Mouse (Mus musculus) megakaryocyte, embryonic 14.5 days (primary cell): Measurements from ENCODE around the gene Naa16. TPM values are rescaled to one million over a fixed set of nuclear protein-coding genes. Genes with fewer than 3 reads are reported as not detected.

Experiments
- H3K27me3 ChIP-seq: replicated peaks from 2 replicates; pipeline ENCODE3; 2012; ENCODE audit warnings: inconsistent platforms
- H3K36me3 ChIP-seq: replicated peaks from 2 replicates; pipeline ENCODE3; 2012; ENCODE audit warnings: low read length, inconsistent platforms, mixed read lengths
- H3K4me1 ChIP-seq: 2 replicates; pipeline ENCODE4 v1.6.1; 2012; ENCODE audit warnings: inconsistent platforms
- H3K4me3 ChIP-seq: replicated peaks from 2 replicates; pipeline ENCODE3; 2012; ENCODE audit warnings: moderate library complexity, mild to moderate bottlenecking, inconsistent platforms
- H3K9me3 ChIP-seq: 2 replicates; pipeline ENCODE4 v1.6.1; 2012; ENCODE audit warnings: inconsistent platforms
- FLI1 ChIP-seq: IDR thresholded peaks from 2 replicates; pipeline ENCODE4 v1.6.1; 2012; ENCODE audit warnings: low read length, inconsistent platforms, mixed read lengths
- GATA1 ChIP-seq: IDR thresholded peaks from 3 replicates; pipeline ENCODE4 v1.6.1; 2012; ENCODE audit warnings: mixed read lengths, low read length, inconsistent platforms, borderline replicate concordance
- polyA plus RNA-seq: library from polyadenylated mRNA; stranded (reverse); fragments of >175 nt; gene quantifications from 2 replicates; pipeline ENCODE4 v1.2.3, GENCODE M21; 2012; ENCODE audit warnings: low replicate concordance; ENCODE audit not compliant: insufficient read depth

Naa16 gene
- polyA plus RNA-seq, 1 experiment, result 5.8 TPM

GRCm38 (mm10) chr14:79331936-79332335 is 58.6 kb downstream of the Naa16 start:
- no peak for TF ChIP-seq FLI1
- no peak for TF ChIP-seq GATA1
- peaks cover 45% of the 10 kb centered on the region for H3K36me3 ChIP-seq
- H3K9me3 ChIP-seq, result no peaks in the 10 kb centered on the region
- peaks cover 45% of the 10 kb centered on the region for H3K4me1 ChIP-seq
- H3K27me3 ChIP-seq, result no peaks in the 10 kb centered on the region
- peak overlapping the region; percentile 89 for H3K4me3 ChIP-seq

- H3K4me1 ChIP-seq, result peaks cover 45% of the 10 kb centered on the region
- H3K27me3 ChIP-seq, result no peaks in the 10 kb centered on the region
- H3K36me3 ChIP-seq, result peaks cover 36% of the 10 kb centered on the region
- no peaks in the 10 kb centered on the region for H3K9me3 ChIP-seq
- peak overlapping the region; percentile 89 for H3K4me3 ChIP-seq
- TF ChIP-seq GATA1, result no peak
- TF ChIP-seq FLI1, result no peak
Measured at GRCm38 (mm10) chr14:79330944-79331561, 59.5 kb downstream of the Naa16 start.

GRCm38 (mm10) chr14:79327033-79327432 is 63.5 kb downstream of the Naa16 start:
- TF ChIP-seq FLI1, result no peak
- TF ChIP-seq GATA1, result no peak
- Histone ChIP-seq H3K4me1 (peaks cover 26% of the 10 kb centered on the region), H3K4me3 (no peak overlapping the region), H3K36me3 (peaks cover 2% of the 10 kb centered on the region), H3K27me3 (no peaks in the 10 kb centered on the region), H3K9me3 (0 out of 2 replicates have a peak, but pooled peaks cover 2% of the 10 kb centered on the region)

- peaks cover 9% of the 10 kb centered on the region for H3K4me1 ChIP-seq
- H3K9me3 ChIP-seq, result 0 out of 2 replicates have a peak, but pooled peaks cover 2% of the 10 kb centered on the region
- H3K4me3 ChIP-seq, result no peak overlapping the region
- H3K27me3 ChIP-seq, result no peaks in the 10 kb centered on the region
- no peaks in the 10 kb centered on the region for H3K36me3 ChIP-seq
- TF ChIP-seq FLI1 (no peak), GATA1 (no peak)
Measured at GRCm38 (mm10) chr14:79324112-79324840, 66.3 kb downstream of the Naa16 start.

- peaks cover 3% of the 10 kb centered on the region; the same call in 1 of the 2 replicates for H3K4me1 ChIP-seq
- no peaks in the 10 kb centered on the region for H3K27me3 ChIP-seq
- H3K36me3 ChIP-seq, result no peaks in the 10 kb centered on the region
- TF ChIP-seq GATA1 (no peak), FLI1 (no peak)
- 0 out of 2 replicates have a peak, but pooled peaks cover 2% of the 10 kb centered on the region for H3K9me3 ChIP-seq
- no peak overlapping the region for H3K4me3 ChIP-seq
Measured at GRCm38 (mm10) chr14:79321881-79322280, 68.7 kb downstream of the Naa16 start.

- TF ChIP-seq GATA1, result no peak
- TF ChIP-seq FLI1, result no peak
- Histone ChIP-seq H3K9me3 (0 out of 2 replicates have a peak, but pooled peaks cover 2% of the 10 kb centered on the region), H3K4me1 (peaks cover 4% of the 10 kb centered on the region), H3K36me3 (no peaks in the 10 kb centered on the region), H3K27me3 (no peaks in the 10 kb centered on the region), H3K4me3 (no peak overlapping the region)
Measured at GRCm38 (mm10) chr14:79321152-79321551, 69.4 kb downstream of the Naa16 start.

- Histone ChIP-seq H3K4me3 (no peak overlapping the region), H3K27me3 (no peaks in the 10 kb centered on the region), H3K4me1 (peaks cover 20% of the 10 kb centered on the region), H3K9me3 (no peaks in the 10 kb centered on the region), H3K36me3 (no peaks in the 10 kb centered on the region)
- no peak for TF ChIP-seq GATA1
- no peak for TF ChIP-seq FLI1
Measured at GRCm38 (mm10) chr14:79317602-79318001, 73.0 kb downstream of the Naa16 start.

- Histone ChIP-seq H3K4me3 (no peak overlapping the region), H3K9me3 (no peaks in the 10 kb centered on the region), H3K36me3 (no peaks in the 10 kb centered on the region), H3K27me3 (no peaks in the 10 kb centered on the region), H3K4me1 (peaks cover 33% of the 10 kb centered on the region)
- TF ChIP-seq GATA1, result no peak
Measured at GRCm38 (mm10) chr14:79315877-79316276, 74.7 kb downstream of the Naa16 start.

GRCm38 (mm10) chr14:79314245-79315010 is 76.2 kb downstream of the Naa16 start:
- TF ChIP-seq GATA1, result no peak
- no peak for TF ChIP-seq FLI1
- no peak overlapping the region for H3K4me3 ChIP-seq
- H3K9me3 ChIP-seq, result no peaks in the 10 kb centered on the region
- H3K4me1 ChIP-seq, result peaks cover 32% of the 10 kb centered on the region
- H3K36me3 ChIP-seq, result no peaks in the 10 kb centered on the region
- H3K27me3 ChIP-seq, result no peaks in the 10 kb centered on the region
